Mouse (Mus musculus) small intestine, adult 2 months (tissue): Measurements from ENCODE around the gene Robo2.

Experiments
- CTCF ChIP-seq: fragments of 200-500 bp; IDR thresholded peaks from 2 replicates; pipeline ENCODE4 v1.5.1; 2012; ENCODE audit warnings: low read depth, mild to moderate bottlenecking, control low read depth, inconsistent platforms, low read length, moderate library complexity, mixed read lengths; ENCODE audit not compliant: insufficient replicate concordance, insufficient read length; ENCODE audit errors: extremely low read depth
- POLR2A ChIP-seq: fragments of 200-500 bp; IDR thresholded peaks from 2 replicates; pipeline ENCODE4 v1.6.1; 2012; ENCODE audit warnings: low read depth, mild to moderate bottlenecking, control low read depth, inconsistent platforms, low read length, moderate library complexity

DNA sequence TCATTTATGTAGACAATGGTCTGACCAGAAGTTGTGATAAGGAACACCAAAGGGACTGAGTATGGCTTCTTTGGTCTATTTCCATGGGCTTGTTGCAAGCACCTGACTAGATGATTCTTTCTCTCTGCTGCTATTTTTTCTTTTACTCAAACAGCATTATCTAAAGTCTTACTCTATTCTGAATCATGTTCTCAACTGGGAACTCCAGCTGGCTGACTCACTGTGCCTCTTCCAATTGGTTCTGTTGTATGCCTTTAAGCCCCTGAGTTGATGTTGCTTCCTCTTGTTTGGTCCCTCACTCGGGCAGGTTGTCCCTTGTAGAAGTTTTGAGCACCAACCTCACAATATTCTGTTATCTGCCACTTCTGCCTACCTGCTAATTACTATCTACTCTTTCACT lies 170.1 kb downstream of the Robo2 start:
- TF ChIP-seq CTCF (no peak), POLR2A (no peak)
